Mouse (Mus musculus): ENCODE results near the gene Htatip2. TPM values are rescaled to one million over a fixed set of nuclear protein-coding genes. Genes with fewer than 3 reads are reported as not detected.

The Htatip2 gene
- polyA plus RNA-seq, 1 experiment from 2014 or later = 85.4 TPM

DNA sequence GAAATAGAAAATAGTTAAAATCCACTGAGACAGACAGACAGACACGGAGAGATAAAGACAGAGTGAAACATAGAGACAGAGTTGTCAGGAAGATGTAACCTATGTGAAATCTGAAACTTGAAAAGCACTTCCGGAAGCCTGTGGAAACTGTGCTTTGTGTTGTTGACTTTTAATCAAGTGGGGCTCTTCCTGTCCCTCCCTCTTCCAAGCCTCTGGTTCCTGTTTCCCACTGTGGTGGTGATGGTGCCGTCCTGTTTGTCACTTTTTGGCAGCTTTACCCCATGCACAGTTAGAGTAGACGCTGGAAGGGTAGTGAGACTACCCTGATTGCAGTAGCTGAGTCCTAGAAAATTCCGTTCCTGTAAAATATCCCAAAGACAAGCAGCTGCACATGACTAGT lies 17.4 kb upstream of the Htatip2 start:
- Histone ChIP-seq H3K27me3 (ENCODE audit: control insufficient read depth, insufficient read depth, low read length) (no peaks in the 10 kb centered on the region), H3K36me3 (ENCODE audit: control insufficient read depth, insufficient read depth, low read length) (no peaks in the 10 kb centered on the region), H3K9me3 (ENCODE audit: control insufficient read depth, low read length) (no peaks in the 10 kb centered on the region), H3K27ac (replicated peaks) (no peak overlapping the region), H3K9ac (ENCODE audit: low read length) (no peak overlapping the region), H3K4me3 (ENCODE audit: low read depth, low read length) (no peak overlapping the region), H3K4me2 (replicated peaks; ENCODE audit: low read depth) (no peak overlapping the region), H3K4me1 (replicated peaks; ENCODE audit: control insufficient read depth, insufficient read depth) (no peaks in the 10 kb centered on the region)
- no peak for ATAC-seq (ENCODE audit: low FRiP score, low TSS enrichment)
- 36% methylated on average over 5 of the region's 5 CpGs for WGBS
- TF ChIP-seq EP300 (optimal IDR thresholded peaks at IDR 0.05) (no peak), CTCF (IDR thresholded peaks at IDR 0.05; ENCODE audit: low read depth) (no peak)
- no peak for DNase-seq (ENCODE audit: low spot score)

DNA sequence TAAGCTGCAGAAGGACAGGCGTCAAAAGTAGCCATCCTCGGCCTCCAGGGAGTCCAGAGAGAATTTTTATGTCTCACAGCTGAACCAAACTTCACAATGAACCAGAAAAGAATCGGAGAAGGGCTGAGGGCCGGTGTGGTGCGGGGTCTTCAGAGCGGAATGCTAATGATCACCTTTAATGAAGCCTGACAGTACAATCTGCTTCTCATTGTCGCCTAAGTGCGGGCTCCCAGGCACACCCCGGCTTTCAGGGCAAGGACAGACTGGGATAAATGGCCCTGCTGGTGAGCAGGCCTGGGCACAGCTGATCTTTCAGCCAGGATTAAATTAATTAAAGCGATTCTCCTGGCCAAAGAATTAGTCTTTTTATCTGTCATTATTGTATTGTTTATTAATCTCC lies 17.0 kb upstream of the Htatip2 start:
- Histone ChIP-seq H3K9me3 (ENCODE audit: control insufficient read depth, low read length) (no peaks in the 10 kb centered on the region), H3K4me2 (replicated peaks; ENCODE audit: low read depth) (no peak overlapping the region), H3K4me1 (replicated peaks; ENCODE audit: control insufficient read depth, insufficient read depth) (no peaks in the 10 kb centered on the region), H3K36me3 (ENCODE audit: control insufficient read depth, insufficient read depth, low read length) (no peaks in the 10 kb centered on the region), H3K9ac (ENCODE audit: low read length) (no peak overlapping the region), H3K27ac (replicated peaks) (no peak overlapping the region), H3K27me3 (ENCODE audit: control insufficient read depth, insufficient read depth, low read length) (no peaks in the 10 kb centered on the region), H3K4me3 (ENCODE audit: low read depth, low read length) (no peak overlapping the region)
- 63% methylated on average over 10 of the region's 10 CpGs for WGBS
- no peak for DNase-seq (ENCODE audit: low spot score)
- no peak for TF ChIP-seq EP300 (optimal IDR thresholded peaks at IDR 0.05)
- TF ChIP-seq CTCF (IDR thresholded peaks at IDR 0.05; ENCODE audit: low read depth) = no peak
- ATAC-seq (ENCODE audit: low FRiP score, low TSS enrichment) = no peak

GRCm38 (mm10) chr7:49751148-49751547 lies 7.8 kb upstream of the Htatip2 start:
- Histone ChIP-seq H3K27ac (replicated peaks) (no peak overlapping the region), H3K9me3 (ENCODE audit: control insufficient read depth, low read length) (no peaks in the 10 kb centered on the region), H3K9ac (ENCODE audit: low read length) (no peak overlapping the region), H3K27me3 (ENCODE audit: control insufficient read depth, insufficient read depth, low read length) (no peaks in the 10 kb centered on the region), H3K4me3 (ENCODE audit: low read depth, low read length) (no peak overlapping the region), H3K4me2 (replicated peaks; ENCODE audit: low read depth) (no peak overlapping the region), H3K4me1 (replicated peaks; ENCODE audit: control insufficient read depth, insufficient read depth) (no peaks in the 10 kb centered on the region), H3K36me3 (ENCODE audit: control insufficient read depth, insufficient read depth, low read length) (no peaks in the 10 kb centered on the region)
- ATAC-seq (ENCODE audit: low FRiP score, low TSS enrichment) (no peak), DNase-seq (ENCODE audit: low spot score) (no peak)
- WGBS = 9% methylated on average over 4 of the region's 4 CpGs
- TF ChIP-seq EP300 (optimal IDR thresholded peaks at IDR 0.05) = no peak
- TF ChIP-seq CTCF (IDR thresholded peaks at IDR 0.05; ENCODE audit: low read depth) = peak; percentile 88

GRCm38 (mm10) chr7:49752730-49753506 lies 6.0 kb upstream of the Htatip2 start:
- Histone ChIP-seq H3K36me3 (ENCODE audit: control insufficient read depth, insufficient read depth, low read length) (no peaks in the 10 kb centered on the region), H3K9ac (ENCODE audit: low read length) (no peak overlapping the region), H3K4me2 (replicated peaks; ENCODE audit: low read depth) (peak overlapping the region; percentile 25), H3K27ac (replicated peaks) (no peak overlapping the region), H3K9me3 (ENCODE audit: control insufficient read depth, low read length) (no peaks in the 10 kb centered on the region), H3K27me3 (ENCODE audit: control insufficient read depth, insufficient read depth, low read length) (no peaks in the 10 kb centered on the region), H3K4me1 (replicated peaks; ENCODE audit: control insufficient read depth, insufficient read depth) (no peaks in the 10 kb centered on the region), H3K4me3 (ENCODE audit: low read depth, low read length) (no peak overlapping the region)
- peak; percentile 74 for ATAC-seq (ENCODE audit: low FRiP score, low TSS enrichment)
- 34% methylated on average over 25 of the region's 25 CpGs for WGBS
- peak; percentile 78 for TF ChIP-seq CTCF (IDR thresholded peaks at IDR 0.05; ENCODE audit: low read depth)
- no peak for TF ChIP-seq EP300 (optimal IDR thresholded peaks at IDR 0.05)
- peak; percentile 56 for DNase-seq (ENCODE audit: low spot score)

DNA sequence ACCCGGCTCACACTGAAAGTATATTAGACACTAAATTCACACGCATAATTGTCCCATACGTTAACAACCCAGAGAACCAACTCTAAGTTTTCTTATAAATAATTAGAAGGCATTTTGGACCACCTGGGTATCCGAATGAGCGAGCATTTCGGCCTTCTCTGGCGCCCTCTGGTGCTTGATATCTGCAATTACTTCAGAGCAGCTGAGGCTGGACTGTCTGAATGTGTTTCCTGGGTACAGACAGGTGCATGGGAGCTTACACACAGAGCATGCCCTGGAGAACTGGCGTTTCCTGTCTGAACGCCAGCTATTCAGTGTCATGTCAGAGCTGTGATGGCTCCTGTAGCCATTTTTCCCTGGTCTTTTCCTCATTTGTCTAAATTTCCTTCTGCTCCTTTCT lies 4.1 kb upstream of the Htatip2 start:
- no peak overlapping the region for H3K4me2 ChIP-seq (replicated peaks; ENCODE audit: low read depth)
- ATAC-seq (ENCODE audit: low FRiP score, low TSS enrichment) (peak; percentile 54; the same call in 1 of the 2 replicates), DNase-seq (ENCODE audit: low spot score) (peak; percentile 62)
- no peaks in the 10 kb centered on the region for H3K9me3 ChIP-seq (ENCODE audit: control insufficient read depth, low read length)
- H3K27me3 ChIP-seq (ENCODE audit: control insufficient read depth, insufficient read depth, low read length) = no peaks in the 10 kb centered on the region
- no peak for TF ChIP-seq EP300 (optimal IDR thresholded peaks at IDR 0.05)
- TF ChIP-seq CTCF (IDR thresholded peaks at IDR 0.05; ENCODE audit: low read depth) = peak; percentile 86
- 3% methylated on average over 9 of the region's 9 CpGs for WGBS
- no peaks in the 10 kb centered on the region for H3K36me3 ChIP-seq (ENCODE audit: control insufficient read depth, insufficient read depth, low read length)
- no peak overlapping the region for H3K9ac ChIP-seq (ENCODE audit: low read length)
- H3K4me3 ChIP-seq (ENCODE audit: low read depth, low read length) = no peak overlapping the region
- no peaks in the 10 kb centered on the region for H3K4me1 ChIP-seq (replicated peaks; ENCODE audit: control insufficient read depth, insufficient read depth)
- H3K27ac ChIP-seq (replicated peaks) = no peak overlapping the region

GRCm38 (mm10) chr7:49762605-49763004 lies 3.7 kb downstream of the Htatip2 start:
- Histone ChIP-seq H3K27ac (replicated peaks) (no peak overlapping the region), H3K9me3 (ENCODE audit: control insufficient read depth, low read length) (no peaks in the 10 kb centered on the region), H3K27me3 (ENCODE audit: control insufficient read depth, insufficient read depth, low read length) (no peaks in the 10 kb centered on the region), H3K36me3 (ENCODE audit: control insufficient read depth, insufficient read depth, low read length) (no peaks in the 10 kb centered on the region), H3K4me2 (replicated peaks; ENCODE audit: low read depth) (no peak overlapping the region), H3K9ac (ENCODE audit: low read length) (no peak overlapping the region), H3K4me3 (ENCODE audit: low read depth, low read length) (no peak overlapping the region), H3K4me1 (replicated peaks; ENCODE audit: control insufficient read depth, insufficient read depth) (no peaks in the 10 kb centered on the region)
- TF ChIP-seq EP300 (optimal IDR thresholded peaks at IDR 0.05) (no peak), CTCF (IDR thresholded peaks at IDR 0.05; ENCODE audit: low read depth) (no peak)
- peak; percentile 41 for DNase-seq (ENCODE audit: low spot score)
- 63% methylated on average over 13 of the region's 13 CpGs for WGBS
- no peak for ATAC-seq (ENCODE audit: low FRiP score, low TSS enrichment)
